Mouse (Mus musculus) layer of hippocampus, postnatal 36 days (tissue): Measurements from ENCODE around the gene Aaas. TPM values are rescaled to one million over a fixed set of nuclear protein-coding genes. Genes with fewer than 3 reads are reported as not detected.
A peak's percentile ranks its signal among the peaks of the same experiment; 100 is the strongest.

ENCODE experiments used
- DNase-seq, 2 experiments: peaks; one replicate each; pipeline ENCODE4 v3.0.0; 2022
- total RNA-seq, 2 experiments: library from RNA; stranded (reverse); gene quantifications; 2 replicates each; pipeline ENCODE4 v1.2.3; 2021

Aaas gene
- total RNA-seq, 2 experiments from 2014 or later = 21.4 to 24.2 TPM

- DNase-seq = no peak
Measured at GRCm38 (mm10) chr15:102308717-102309116, 41.9 kb downstream of the Aaas start.

DNA sequence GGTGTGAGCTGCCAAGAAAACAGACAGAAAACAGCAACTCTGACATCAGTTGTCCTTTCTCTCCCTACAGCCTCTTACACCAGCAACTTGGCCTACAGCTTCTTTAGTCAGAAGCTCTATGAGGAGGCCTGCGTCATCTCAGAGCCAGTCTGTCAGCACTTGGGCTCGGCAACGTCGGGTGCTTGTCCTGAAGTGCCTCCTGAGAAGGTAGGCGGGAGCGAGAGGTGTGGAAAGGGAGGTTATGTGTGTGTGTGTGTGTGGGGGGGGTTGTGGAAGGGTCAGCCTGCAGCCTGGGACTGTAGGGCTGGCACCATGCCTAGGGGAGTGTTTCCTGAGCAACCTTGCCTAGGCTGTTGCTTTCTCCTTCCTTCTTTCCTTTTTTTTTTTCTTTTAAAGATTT, 48.0 kb downstream of the Aaas start:
- no peak for DNase-seq

GRCm38 (mm10) chr15:102296368-102297006, 54.1 kb downstream of the Aaas start:
- DNase-seq = no peak

GRCm38 (mm10) chr15:102295633-102296367, 54.8 kb downstream of the Aaas start, which contains the start of gene Espl1:
Espl1 (plus strand) TSS chr15:102296266.
- DNase-seq = peak; percentile 92

Other genes with a start within 250 kb of the Aaas start
- 100 to 1,000 TPM; 141 to 151 TPM for gene Spryd3, start 214.5 kb downstream of the Aaas start, total RNA-seq
- 1 to 10 TPM; 8.2 to 8.9 TPM for gene Igfbp6, start 206.4 kb downstream of the Aaas start, total RNA-seq
- gene Soat2, start 200.2 kb downstream of the Aaas start, total RNA-seq = under 1 TPM in 1 of 2 experiments, not detected in 1; 0.23 TPM
- gene Zfp740, start 147.5 kb downstream of the Aaas start, total RNA-seq = 10 to 100 TPM; 68.8 to 69.4 TPM
- gene Csad, start 146.0 kb downstream of the Aaas start, total RNA-seq = 10 to 100 TPM; 37.1 to 39.5 TPM
- 1 to 10 TPM; 1.8 to 2.2 TPM for gene Itgb7, start 118.8 kb downstream of the Aaas start, total RNA-seq
- 1 to 10 TPM; 8.3 to 10.0 TPM for gene Rarg, start 93.3 kb downstream of the Aaas start, total RNA-seq
- not detected for gene Gm9918, start 80.2 kb downstream of the Aaas start, total RNA-seq
- 10 to 100 TPM; 33.9 to 37.3 TPM for gene Mfsd5, start 71.3 kb downstream of the Aaas start, total RNA-seq
- gene Espl1, start 54.5 kb downstream of the Aaas start, total RNA-seq = 1 to 10 TPM; 1.4 to 1.8 TPM
- gene Pfdn5, start 24.7 kb downstream of the Aaas start, total RNA-seq = 100 to 1,000 TPM; 400 to 436 TPM
- 10 to 100 TPM; 65.9 to 69.8 TPM for gene Myg1, start 19.1 kb downstream of the Aaas start, total RNA-seq
- under 1 TPM; 0.38 to 0.57 TPM for gene Sp7, start 16.4 kb upstream of the Aaas start, total RNA-seq
- gene Sp1, start 55.4 kb upstream of the Aaas start, total RNA-seq = 10 to 100 TPM; 22.4 to 23.1 TPM
- gene Amhr2, start 94.6 kb upstream of the Aaas start, total RNA-seq = under 1 TPM; 0.42 to 0.51 TPM
- gene Prr13, start 108.3 kb upstream of the Aaas start, total RNA-seq = 10 to 100 TPM; 40.6 to 41.0 TPM
- gene Pcbp2, start 119.8 kb upstream of the Aaas start, total RNA-seq = 100 to 1,000 TPM; 448 to 513 TPM
- not detected for gene Gm10337, start 153.0 kb upstream of the Aaas start, total RNA-seq
- gene Map3k12, start 166.3 kb upstream of the Aaas start, total RNA-seq = 100 to 1,000 TPM in 1 of 2 experiments, 10 to 100 TPM in 1; 96.4 to 103 TPM
- 10 to 100 TPM; 32.2 to 36.9 TPM for gene Tarbp2, start 167.4 kb upstream of the Aaas start, total RNA-seq
- gene Npff, start 174.2 kb upstream of the Aaas start, total RNA-seq = 1 to 10 TPM; 3.7 to 4.3 TPM